Mouse (Mus musculus) heart, postnatal 0 days (tissue): ENCODE measurements around the gene Ralbp1. TPM values are rescaled to one million over a fixed set of nuclear protein-coding genes. Genes with fewer than 3 reads are reported as not detected.
A peak's percentile ranks its signal among the peaks of the same experiment; 100 is the strongest.

Source experiments
- ATAC-seq: fragments of 200-750 bp; cut with Nextera tagmentation; 2 replicates; pipeline ENCODE4 v1.8.0; 2017; ENCODE audit warnings: low read depth, moderate number of reproducible peaks, moderate library complexity; ENCODE audit not compliant: insufficient read depth
- DNase-seq: peaks from one replicate; pipeline ENCODE4 v3.0.0-alpha.2; 2016; ENCODE audit warnings: low spot score
- H3K27ac ChIP-seq: fragments of 300-500 bp; sonication (generic); 2 replicates; pipeline ENCODE4 v1.5.1; 2014; ENCODE audit warnings: low read depth, mild to moderate bottlenecking
- H3K27me3 ChIP-seq: fragments of 300-500 bp; sonication (generic); 2 replicates; pipeline ENCODE4 v1.6.1; 2014; ENCODE audit warnings: low read length, mixed read lengths; ENCODE audit not compliant: control insufficient read depth, insufficient read depth
- H3K36me3 ChIP-seq: fragments of 300-500 bp; sonication (generic); replicated peaks from 2 replicates; pipeline ENCODE4 v1.6.1; 2014; ENCODE audit warnings: low read length, mixed read lengths; ENCODE audit not compliant: control insufficient read depth, insufficient read depth
- H3K4me1 ChIP-seq: fragments of 300-500 bp; sonication (generic); 2 replicates; pipeline ENCODE4 v1.6.1; 2014; ENCODE audit warnings: antibody characterized with exemption; ENCODE audit not compliant: control insufficient read depth, insufficient read depth
- H3K4me2 ChIP-seq: fragments of 300-500 bp; sonication (generic); 2 replicates; pipeline ENCODE4 v1.6.1; 2014; ENCODE audit warnings: low read depth, mild to moderate bottlenecking, low read length, moderate library complexity
- H3K4me3 ChIP-seq: fragments of 300-500 bp; sonication (generic); 2 replicates; pipeline ENCODE4 v1.5.1; 2014; ENCODE audit warnings: low read depth, low read length
- H3K9ac ChIP-seq: fragments of 300-500 bp; sonication (generic); replicated peaks from 2 replicates; pipeline ENCODE4 v1.6.1; 2014; ENCODE audit warnings: low read depth, low read length, mixed read lengths
- H3K9me3 ChIP-seq: fragments of 300-500 bp; sonication (generic); replicated peaks from 2 replicates; pipeline ENCODE4 v1.6.1; 2016; ENCODE audit warnings: low read length; ENCODE audit not compliant: control insufficient read depth
- CTCF ChIP-seq: IDR thresholded peaks from 2 replicates; pipeline ENCODE4 v1.5.1; 2016; ENCODE audit warnings: antibody characterized with exemption, control low read depth, low read depth
- EP300 ChIP-seq: IDR thresholded peaks from 2 replicates; pipeline ENCODE4 v1.6.1; 2016; ENCODE audit warnings: antibody characterized with exemption, low read depth
- WGBS: fragments of 180-500 bp; shearing (Covaris S2); extraction: QIAGEN DNeasy Blood & Tissue Kit; methylation state at CpG from one replicate; pipeline ENCODE4 v1.1.7; 2014; 5-methylcytosine and 5-hydroxymethylcytosine counted together
- polyA plus RNA-seq: library from polyadenylated mRNA; unstranded; fragments of >200 nt; fragmentation: Nextera tagmentation; extraction: Ambion mirVana; gene quantifications from 2 replicates; pipeline ENCODE4 v1.2.1, GENCODE M21; 2015
- total RNA-seq: library from RNA; depleted of rRNA; stranded (reverse); fragments of >200 nt; gene quantifications from 2 replicates; pipeline ENCODE4 v1.2.3, GENCODE M21; 2014; ENCODE audit warnings: low replicate concordance

The Ralbp1 gene
- total and polyA plus RNA-seq, 2 experiments from 2014 or later, result 37.9 to 39.0 TPM

GRCm38 (mm10) chr17:65851749-65852148 lies 33.8 kb downstream of the Ralbp1 start:
- no peak for ATAC-seq
- Histone ChIP-seq H3K4me1 (no peaks in the 10 kb centered on the region), H3K9me3 (no peaks in the 10 kb centered on the region), H3K36me3 (peaks cover 65% of the 10 kb centered on the region), H3K4me3 (no peak overlapping the region), H3K9ac (no peak overlapping the region), H3K27me3 (no peaks in the 10 kb centered on the region), H3K4me2 (no peak overlapping the region), H3K27ac (no peak overlapping the region)
- TF ChIP-seq CTCF, result peak; percentile 11; the same call in 1 of the 2 replicates
- no peak for TF ChIP-seq EP300
- 89% methylated on average over 6 of the region's 6 CpGs for WGBS
- DNase-seq, result no peak

GRCm38 (mm10) chr17:65850487-65850886 lies 35.1 kb downstream of the Ralbp1 start:
- no peaks in the 10 kb centered on the region for H3K9me3 ChIP-seq
- no peaks in the 10 kb centered on the region for H3K27me3 ChIP-seq
- no peak overlapping the region for H3K9ac ChIP-seq
- H3K4me2 ChIP-seq, result no peak overlapping the region
- H3K4me3 ChIP-seq, result no peak overlapping the region
- ATAC-seq, result no peak
- no peak for TF ChIP-seq EP300
- TF ChIP-seq CTCF, result no peak
- no peak for DNase-seq
- no peak overlapping the region for H3K27ac ChIP-seq
- H3K4me1 ChIP-seq, result no peaks in the 10 kb centered on the region
- peaks cover 58% of the 10 kb centered on the region for H3K36me3 ChIP-seq
- 91% methylated on average over 17 of the region's 17 CpGs for WGBS

GRCm38 (mm10) chr17:65847694-65848449 lies 37.7 kb downstream of the Ralbp1 start:
- Histone ChIP-seq H3K36me3 (peaks cover 54% of the 10 kb centered on the region), H3K9ac (no peak overlapping the region), H3K9me3 (no peaks in the 10 kb centered on the region), H3K4me1 (no peaks in the 10 kb centered on the region), H3K27ac (no peak overlapping the region), H3K4me3 (no peak overlapping the region), H3K27me3 (no peaks in the 10 kb centered on the region), H3K4me2 (no peak overlapping the region)
- ATAC-seq, result no peak
- WGBS, result 69% methylated on average over 11 of the region's 11 CpGs
- TF ChIP-seq CTCF (no peak), EP300 (no peak)
- peak; percentile 25 for DNase-seq

GRCm38 (mm10) chr17:65845423-65845822 lies 40.2 kb downstream of the Ralbp1 start:
- no peak for TF ChIP-seq EP300
- TF ChIP-seq CTCF, result no peak
- H3K27me3 ChIP-seq, result no peaks in the 10 kb centered on the region
- 88% methylated on average over 6 of the region's 6 CpGs for WGBS
- no peaks in the 10 kb centered on the region for H3K9me3 ChIP-seq
- DNase-seq (no peak), ATAC-seq (no peak)
- no peak overlapping the region for H3K9ac ChIP-seq
- no peak overlapping the region for H3K4me2 ChIP-seq
- no peak overlapping the region for H3K27ac ChIP-seq
- no peak overlapping the region for H3K4me3 ChIP-seq
- peaks cover 54% of the 10 kb centered on the region for H3K36me3 ChIP-seq
- H3K4me1 ChIP-seq, result no peaks in the 10 kb centered on the region

- Histone ChIP-seq H3K27me3 (no peaks in the 10 kb centered on the region), H3K4me1 (no peaks in the 10 kb centered on the region), H3K36me3 (peaks cover 63% of the 10 kb centered on the region), H3K4me2 (no peak overlapping the region), H3K9ac (no peak overlapping the region), H3K4me3 (no peak overlapping the region), H3K9me3 (no peaks in the 10 kb centered on the region), H3K27ac (no peak overlapping the region)
- 80% methylated on average over 10 of the region's 10 CpGs for WGBS
- DNase-seq (no peak), ATAC-seq (no peak)
- TF ChIP-seq CTCF (no peak), EP300 (no peak)
Observed at GRCm38 (mm10) chr17:65842669-65843381, 42.8 kb downstream of the Ralbp1 start.
